Mouse (Mus musculus) ES-E14 (cell line): ENCODE data around the gene Ncln. TPM values are rescaled to one million over a fixed set of nuclear protein-coding genes. Genes with fewer than 3 reads are reported as not detected.
A peak's percentile ranks its signal among the peaks of the same experiment; 100 is the strongest.

Experiments used
- DNase-seq: peaks from one replicate; pipeline ENCODE4 v3.0.0-alpha.2; 2013; ENCODE audit warnings: low read depth, low spot score
- H3K27ac ChIP-seq: 2 replicates; pipeline ENCODE4 v1.5.1; 2012; ENCODE audit warnings: low read depth, mild to moderate bottlenecking, low read length, moderate library complexity, mixed read lengths; ENCODE audit not compliant: poor library complexity, insufficient read depth, severe bottlenecking
- H3K36me3 ChIP-seq: 2 replicates; pipeline ENCODE4 v1.6.1; 2012; ENCODE audit warnings: mild to moderate bottlenecking, low read length, moderate library complexity, mixed read lengths; ENCODE audit not compliant: control insufficient read depth, poor library complexity, insufficient read depth, severe bottlenecking
- H3K4me1 ChIP-seq, 2 experiments: fragments of 150-350 bp in 1 of 2; sonication (generic) in 1 of 2; 2 replicates each; pipeline ENCODE4 v1.6.1; 2012; ENCODE audit warnings: low read length in 2 of 2, mild to moderate bottlenecking in 1 of 2, mixed read lengths in 1 of 2; ENCODE audit not compliant: control insufficient read depth in 2 of 2, insufficient read depth in 2 of 2, poor library complexity in 1 of 2
- H3K4me3 ChIP-seq, 2 experiments: fragments of 150-350 bp in 1 of 2; sonication (generic) in 1 of 2; 2 replicates each; pipeline ENCODE4 v1.5.1; 2012; ENCODE audit warnings: low read length in 2 of 2, low read depth in 1 of 2, mild to moderate bottlenecking in 1 of 2, mixed read lengths in 1 of 2; ENCODE audit not compliant: insufficient read depth in 1 of 2, poor library complexity in 1 of 2, severe bottlenecking in 1 of 2
- H3K9ac ChIP-seq: 2 replicates; pipeline ENCODE4 v1.6.1; 2012; ENCODE audit warnings: low read depth, mild to moderate bottlenecking, low read length, mixed read lengths; ENCODE audit not compliant: poor library complexity, insufficient read depth, severe bottlenecking
- H3K9me3 ChIP-seq: fragments of 150-350 bp; sonication (generic); 2 replicates; pipeline ENCODE4 v1.6.1; 2012; ENCODE audit warnings: low read depth, mild to moderate bottlenecking, low read length; ENCODE audit not compliant: control insufficient read depth, insufficient read depth
- CHD2 ChIP-seq: IDR thresholded peaks from 2 replicates; pipeline ENCODE4 v1.6.1; 2014; ENCODE audit warnings: mild to moderate bottlenecking, low read depth, low read length, inconsistent platforms
- HCFC1 ChIP-seq: IDR thresholded peaks from 2 replicates; pipeline ENCODE4 v1.6.1; 2012; ENCODE audit warnings: low read length, inconsistent platforms, borderline replicate concordance; ENCODE audit not compliant: insufficient read depth
- MAFK ChIP-seq: IDR thresholded peaks from 2 replicates; pipeline ENCODE4 v1.6.1; 2014; ENCODE audit warnings: mild to moderate bottlenecking, low read depth, low read length, inconsistent platforms; ENCODE audit not compliant: insufficient read depth
- ZC3H11A ChIP-seq: IDR thresholded peaks from 2 replicates; pipeline ENCODE4 v1.6.1; 2012; ENCODE audit warnings: low read depth, mild to moderate bottlenecking, inconsistent platforms, low read length, borderline replicate concordance
- ZNF384 ChIP-seq: IDR thresholded peaks from 2 replicates; pipeline ENCODE4 v1.6.1; 2012; ENCODE audit warnings: low read depth, low read length, inconsistent platforms
- in situ Hi-C, 2 experiments: fragments of 600-800 bp; cut with MboI; formaldehyde crosslinking; loops; one replicate each; pipeline ENCODE4 v1.15.1; 2025; ENCODE audit warnings: low sequenced_read_pairs in 2 of 2, inconsistent platforms in 1 of 2; ENCODE audit not compliant: unreplicated experiment in 2 of 2
- total RNA-seq: library from RNA; depleted of rRNA; stranded (reverse); fragments of 300-350 nt; gene quantifications from 2 replicates; pipeline ENCODE4 v1.2.3, GENCODE M21; 2012

Ncln gene
- total RNA-seq, 1 experiment = 254 TPM

DNA sequence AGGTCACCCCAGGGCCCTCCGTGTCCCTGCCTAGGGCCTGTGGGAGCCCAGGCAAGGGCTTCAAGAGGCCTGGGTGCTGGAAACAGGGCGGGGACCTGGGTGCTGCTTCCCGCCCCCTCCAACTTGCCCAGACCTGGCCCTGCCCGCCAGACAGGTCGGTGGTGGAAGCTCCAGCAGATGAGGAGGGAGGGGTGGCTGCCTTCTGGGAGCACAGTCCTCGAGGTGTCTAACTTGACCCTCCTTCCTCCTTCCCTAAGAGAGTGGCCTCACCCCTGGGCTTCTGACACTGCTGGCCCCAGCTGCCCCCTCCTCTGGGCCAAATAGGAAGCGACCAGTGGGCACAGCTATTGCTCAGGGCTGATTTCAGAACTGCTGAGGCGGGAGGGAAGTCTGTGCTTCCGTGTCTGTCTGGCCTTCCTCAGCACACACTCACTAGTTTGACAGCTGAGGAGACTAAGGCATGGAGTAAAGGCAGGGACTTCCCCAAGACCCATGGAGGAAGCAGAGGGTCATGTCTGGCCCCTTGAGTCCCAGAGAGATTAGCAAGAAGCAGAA is 27.9 kb upstream of the Ncln start, which contains the start of gene Gna15:
Gna15 (minus strand) TSS at position 175 of the 555 bp plus-strand sequence.
- H3K36me3 ChIP-seq = peaks cover 2% of the 10 kb centered on the region; the same call in 1 of the 2 replicates
- peak within 1 kb of the TSS; percentile 12 for H3K9ac ChIP-seq
- peaks cover 0 to 11% of the 10 kb centered on the region in 2 experiments; a peak in 1 of 4 replicates for H3K4me1 ChIP-seq
- H3K9me3 ChIP-seq = no peaks in the 10 kb centered on the region
- peak within 1 kb of the TSS in 1 of 2 experiments; percentile 15; a peak in 2 of 4 replicates for H3K4me3 ChIP-seq
- TF ChIP-seq ZC3H11A (no peak), CHD2 (no peak), MAFK (no peak), HCFC1 (no peak), ZNF384 (no peak)
- in situ Hi-C loops = no loop called here
- H3K27ac ChIP-seq = no peak within 1 kb of the TSS; the same call in 1 of the 2 replicates
- DNase-seq = no peak

DNA sequence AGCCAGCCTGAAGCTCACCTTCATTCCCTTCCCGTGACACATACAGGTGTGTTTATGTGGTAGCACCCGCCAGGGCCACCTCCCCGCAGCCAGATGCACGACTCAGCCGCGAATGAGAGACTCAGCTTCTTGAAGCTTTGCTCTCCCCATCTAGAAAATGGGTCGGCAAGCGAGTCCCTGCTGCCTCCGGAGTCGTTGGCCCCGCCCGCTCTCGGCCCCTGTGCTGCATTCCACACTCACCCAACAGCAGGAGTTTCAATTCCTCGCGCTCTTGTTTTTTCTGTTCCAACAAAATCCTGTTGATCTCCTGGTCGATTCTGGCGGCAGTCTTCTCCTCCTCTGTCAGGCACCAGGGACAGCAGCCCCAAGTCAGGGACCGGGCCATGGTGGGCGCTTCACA is 27.4 kb upstream of the Ncln start:
- Histone ChIP-seq H3K36me3 (no peaks in the 10 kb centered on the region), H3K4me3 (peak overlapping the region in 1 of 2 experiments; percentile 15; a peak in 2 of 4 replicates), H3K9me3 (no peaks in the 10 kb centered on the region), H3K27ac (no peak overlapping the region), H3K4me1 (peaks cover 0 to 11% of the 10 kb centered on the region in 2 experiments; a peak in 1 of 4 replicates), H3K9ac (peak overlapping the region; percentile 12)
- DNase-seq = no peak
- no peak for TF ChIP-seq ZNF384
- no peak for TF ChIP-seq HCFC1
- TF ChIP-seq ZC3H11A = no peak
- TF ChIP-seq CHD2 = no peak
- TF ChIP-seq MAFK = no peak
- in situ Hi-C loops = no loop called here

DNA sequence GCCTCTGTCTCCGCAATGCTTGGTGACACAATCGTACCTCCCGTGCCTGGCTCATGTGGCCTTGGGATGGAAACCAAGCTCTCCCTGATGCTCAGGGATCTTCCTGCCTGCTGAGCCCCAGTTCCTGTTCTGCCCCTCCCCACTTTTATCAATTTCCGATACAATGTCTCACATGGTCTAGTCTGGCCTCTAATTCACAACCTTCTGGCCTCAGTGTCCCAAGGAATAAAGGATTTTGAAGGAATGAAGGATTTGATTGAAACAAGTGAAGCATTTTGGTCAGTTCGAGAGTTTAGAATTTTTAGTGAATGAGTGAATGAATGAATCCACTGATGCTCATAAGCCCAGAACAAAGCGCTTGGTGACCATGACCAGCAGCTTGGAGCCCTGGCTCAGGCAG is 26.9 kb upstream of the Ncln start:
- in situ Hi-C loops = no loop called here

DNA sequence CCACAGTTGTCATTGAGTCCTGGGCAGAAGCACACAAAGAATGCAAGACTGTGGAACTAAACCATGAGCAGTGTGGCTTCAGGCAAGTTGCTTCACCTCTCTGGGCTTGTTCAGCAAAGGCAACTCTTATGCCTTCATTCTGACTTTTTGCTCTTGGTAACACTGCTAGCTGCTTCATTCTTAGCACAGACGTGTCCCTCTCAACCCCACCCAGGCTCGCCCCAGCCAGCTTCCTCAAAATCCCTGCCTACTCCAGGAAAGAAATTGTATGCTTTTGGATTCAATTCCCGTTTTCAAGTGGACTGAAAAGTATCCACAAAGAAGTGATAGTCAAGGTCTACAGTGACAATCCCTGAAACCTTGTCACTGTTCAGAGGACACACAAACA is 23.8 kb upstream of the Ncln start:
- H3K4me1 ChIP-seq = peaks cover 0 to 10% of the 10 kb centered on the region in 2 experiments; a peak in 1 of 4 replicates
- no peak for DNase-seq
- H3K36me3 ChIP-seq = no peaks in the 10 kb centered on the region
- no peak overlapping the region for H3K4me3 ChIP-seq
- no peak overlapping the region for H3K9ac ChIP-seq
- H3K9me3 ChIP-seq = no peaks in the 10 kb centered on the region
- no peak for TF ChIP-seq ZC3H11A
- in situ Hi-C loops = no loop called here
- no peak overlapping the region for H3K27ac ChIP-seq

More for the DNA sequence above, 26.9 kb upstream of the Ncln start:
- Histone ChIP-seq H3K36me3 (no peaks in the 10 kb centered on the region), H3K4me1 (peaks cover 0 to 11% of the 10 kb centered on the region in 2 experiments; a peak in 1 of 4 replicates), H3K9me3 (no peaks in the 10 kb centered on the region), H3K9ac (0 out of 2 replicates have a peak overlapping the region, but pooled peaks have one; percentile 12), H3K4me3 (peak overlapping the region in 1 of 2 experiments; percentile 15; a peak in 1 of 4 replicates), H3K27ac (no peak overlapping the region)
- DNase-seq = no peak
- no peak for TF ChIP-seq ZC3H11A
- TF ChIP-seq MAFK = no peak
- no peak for TF ChIP-seq ZNF384
- TF ChIP-seq HCFC1 = no peak
- no peak for TF ChIP-seq CHD2
